Mouse (Mus musculus) heart, embryonic 11.5 days (tissue): ENCODE measurements around the gene Lman1l. TPM values are rescaled to one million over a fixed set of nuclear protein-coding genes. Genes with fewer than 3 reads are reported as not detected.

ENCODE experiments used
- ATAC-seq: fragments of 200-750 bp; cut with Nextera tagmentation; replicated peaks from 2 replicates; pipeline ENCODE4 v1.8.0; 2017; ENCODE audit warnings: moderate library complexity; ENCODE audit not compliant: insufficient number of reproducible peaks, low FRiP score, low TSS enrichment
- H3K27ac ChIP-seq: fragments of 300-500 bp; sonication (generic); 2 replicates; pipeline ENCODE4 v1.5.1; 2014; ENCODE audit warnings: mild to moderate bottlenecking, low read depth, low read length
- H3K27me3 ChIP-seq: fragments of 300-500 bp; sonication (generic); 2 replicates; pipeline ENCODE4 v1.6.1; 2014; ENCODE audit warnings: mild to moderate bottlenecking, low read length, mixed read lengths; ENCODE audit not compliant: control insufficient read depth, insufficient read depth
- H3K36me3 ChIP-seq: fragments of 300-500 bp; sonication (generic); 2 replicates; pipeline ENCODE4 v1.6.1; 2014; ENCODE audit warnings: mild to moderate bottlenecking, low read length, moderate library complexity, mixed read lengths; ENCODE audit not compliant: control insufficient read depth, insufficient read depth
- H3K4me1 ChIP-seq: fragments of 300-500 bp; sonication (generic); 2 replicates; pipeline ENCODE4 v1.6.1; 2014; ENCODE audit warnings: low read length; ENCODE audit not compliant: control insufficient read depth, insufficient read depth
- H3K4me2 ChIP-seq: fragments of 300-500 bp; sonication (generic); 2 replicates; pipeline ENCODE4 v1.6.1; 2014; ENCODE audit warnings: mild to moderate bottlenecking, moderate library complexity
- H3K4me3 ChIP-seq: fragments of 300-500 bp; sonication (generic); 2 replicates; pipeline ENCODE4 v1.5.1; 2014; ENCODE audit warnings: low read depth, low read length
- H3K9ac ChIP-seq: fragments of 300-500 bp; sonication (generic); 2 replicates; pipeline ENCODE4 v1.6.1; 2014; ENCODE audit warnings: mild to moderate bottlenecking, low read depth, low read length, moderate library complexity
- H3K9me3 ChIP-seq: fragments of 300-500 bp; sonication (generic); replicated peaks from 2 replicates; pipeline ENCODE4 v1.6.1; 2016; ENCODE audit warnings: low read length; ENCODE audit not compliant: control insufficient read depth
- whole genome bisulfite sequencing: fragments of 180-500 bp; shearing (Covaris S2); extraction: QIAGEN DNeasy Blood & Tissue Kit; methylation state at CpG from one replicate; pipeline ENCODE4 v1.1.7; 2014; ENCODE audit not compliant: insufficient replicate concordance; 5-methylcytosine and 5-hydroxymethylcytosine counted together
- polyA plus RNA-seq: library from polyadenylated mRNA; unstranded; fragments of >200 nt; fragmentation: Nextera tagmentation; extraction: Ambion mirVana; gene quantifications from 2 replicates; pipeline ENCODE4 v1.2.1, GENCODE M21; 2014

The Lman1l gene
- polyA plus RNA-seq = not detected in 2 replicates

GRCm38 (mm10) chr9:57620674-57621073, at the start of gene Lman1l:
TSS of gene Lman1l (minus strand) at chr9:57620774.
- no peak for ATAC-seq
- H3K9me3 ChIP-seq = no peaks in the 10 kb centered on the region
- WGBS = 86% methylated on average over 5 of the region's 5 CpGs
- 0 out of 2 replicates have a peak within 1 kb of the TSS, but pooled peaks have one; percentile 4 for H3K9ac ChIP-seq
- H3K27ac ChIP-seq = no peak within 1 kb of the TSS
- H3K4me2 ChIP-seq = no peak within 1 kb of the TSS
- H3K4me3 ChIP-seq = no peak within 1 kb of the TSS
- no peaks in the 10 kb centered on the region; the same call in 1 of the 2 replicates for H3K36me3 ChIP-seq
- H3K4me1 ChIP-seq = no peaks in the 10 kb centered on the region
- no peaks in the 10 kb centered on the region for H3K27me3 ChIP-seq

DNA sequence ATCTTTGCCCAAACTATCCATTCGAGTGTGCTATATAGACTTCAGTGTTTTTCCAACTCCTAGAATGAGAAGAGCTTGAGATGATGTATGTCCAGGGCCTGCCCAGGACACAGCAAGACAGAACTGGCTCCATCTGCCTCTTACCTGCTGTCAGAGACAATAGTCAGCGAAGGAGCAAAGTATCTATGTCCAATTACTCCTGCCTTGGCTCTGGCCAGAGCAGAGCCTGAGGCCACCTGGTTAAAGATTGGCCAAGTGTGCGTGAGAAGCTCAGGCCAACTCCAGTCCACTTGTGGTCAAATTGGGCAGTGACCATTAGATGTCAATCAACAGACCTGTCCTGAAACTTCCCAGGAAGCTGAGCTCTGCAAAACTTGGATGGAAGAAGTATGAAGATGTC, 49.0 kb upstream of the Lman1l start:
- no peaks in the 10 kb centered on the region for H3K27me3 ChIP-seq
- H3K4me3 ChIP-seq = no peak overlapping the region
- no peaks in the 10 kb centered on the region for H3K36me3 ChIP-seq
- H3K9ac ChIP-seq = no peak overlapping the region
- H3K4me2 ChIP-seq = no peak overlapping the region
- peaks cover 3% of the 10 kb centered on the region; the same call in 1 of the 2 replicates for H3K4me1 ChIP-seq
- H3K27ac ChIP-seq = no peak overlapping the region
- 75% methylated on average over 3 of the region's 3 CpGs for WGBS
- H3K9me3 ChIP-seq = no peaks in the 10 kb centered on the region
- no peak for ATAC-seq

GRCm38 (mm10) chr9:57668277-57668676, 47.7 kb upstream of the Lman1l start:
- no peak overlapping the region for H3K4me3 ChIP-seq
- H3K36me3 ChIP-seq = no peaks in the 10 kb centered on the region
- no peaks in the 10 kb centered on the region for H3K9me3 ChIP-seq
- H3K27ac ChIP-seq = no peak overlapping the region
- no peak overlapping the region for H3K4me2 ChIP-seq
- 31% methylated on average over 1 of the region's 1 CpGs for WGBS
- peaks cover 3% of the 10 kb centered on the region; the same call in 1 of the 2 replicates for H3K4me1 ChIP-seq
- H3K27me3 ChIP-seq = no peaks in the 10 kb centered on the region
- no peak overlapping the region for H3K9ac ChIP-seq
- no peak for ATAC-seq

GRCm38 (mm10) chr9:57667817-57668216, 47.2 kb upstream of the Lman1l start:
- 72% methylated on average over 11 of the region's 11 CpGs for WGBS
- no peak overlapping the region for H3K9ac ChIP-seq
- H3K4me3 ChIP-seq = no peak overlapping the region
- no peaks in the 10 kb centered on the region for H3K27me3 ChIP-seq
- peaks cover 3% of the 10 kb centered on the region; the same call in 1 of the 2 replicates for H3K4me1 ChIP-seq
- no peaks in the 10 kb centered on the region for H3K9me3 ChIP-seq
- H3K27ac ChIP-seq = no peak overlapping the region
- no peaks in the 10 kb centered on the region for H3K36me3 ChIP-seq
- ATAC-seq = no peak
- no peak overlapping the region for H3K4me2 ChIP-seq

DNA sequence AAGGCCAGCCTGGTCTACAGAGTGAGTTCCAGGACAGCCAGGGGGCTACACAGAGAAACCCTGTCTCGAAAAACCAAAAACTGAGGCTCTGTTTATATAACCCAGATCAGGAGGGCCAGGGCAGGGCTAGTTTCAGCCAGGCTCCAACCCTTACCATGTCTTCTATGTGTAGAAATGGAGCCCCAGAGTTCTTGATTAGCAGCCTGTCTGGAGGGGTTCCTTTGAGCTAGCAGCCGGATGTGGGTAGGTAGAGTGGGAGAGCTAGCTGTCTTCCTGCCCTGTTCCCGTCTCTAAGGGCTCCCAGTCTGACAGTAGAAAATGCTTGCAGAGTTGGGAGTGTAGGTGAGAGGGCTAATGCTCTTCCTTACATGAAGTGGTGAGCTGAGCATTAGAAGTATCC, 46.6 kb upstream of the Lman1l start:
- Histone ChIP-seq H3K27me3 (no peaks in the 10 kb centered on the region), H3K9ac (no peak overlapping the region), H3K4me2 (no peak overlapping the region), H3K27ac (no peak overlapping the region), H3K4me1 (peaks cover 3% of the 10 kb centered on the region; the same call in 1 of the 2 replicates), H3K9me3 (no peaks in the 10 kb centered on the region), H3K36me3 (no peaks in the 10 kb centered on the region), H3K4me3 (no peak overlapping the region)
- no peak for ATAC-seq
- WGBS = 61% methylated on average over 3 of the region's 3 CpGs

DNA sequence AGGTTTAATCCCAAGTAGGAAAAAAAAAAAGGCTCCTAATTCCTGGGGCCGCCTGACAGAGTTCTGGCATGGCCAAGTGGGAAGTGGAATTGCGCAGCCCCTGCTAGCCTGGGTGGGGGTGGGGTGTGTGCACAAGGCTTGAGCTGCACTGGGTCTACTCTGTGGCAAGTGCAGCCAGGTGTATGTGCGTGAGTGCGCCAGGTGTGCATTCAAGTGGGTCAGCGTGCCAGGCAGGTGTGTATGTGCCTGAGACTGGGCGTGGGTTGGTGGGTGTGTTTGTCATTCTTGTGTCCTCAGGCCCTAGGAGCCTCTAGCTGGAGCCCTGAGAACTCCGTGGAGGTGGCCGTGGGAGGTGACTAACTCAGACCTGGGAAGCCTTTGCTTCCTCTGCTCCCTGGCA, 46.0 kb upstream of the Lman1l start:
- H3K4me3 ChIP-seq = no peak overlapping the region
- H3K9ac ChIP-seq = no peak overlapping the region
- no peak for ATAC-seq
- 85% methylated on average over 8 of the region's 8 CpGs for WGBS
- H3K27ac ChIP-seq = no peak overlapping the region
- H3K4me2 ChIP-seq = no peak overlapping the region
- H3K27me3 ChIP-seq = no peaks in the 10 kb centered on the region
- no peaks in the 10 kb centered on the region for H3K36me3 ChIP-seq
- H3K4me1 ChIP-seq = peaks cover 3% of the 10 kb centered on the region; the same call in 1 of the 2 replicates
- H3K9me3 ChIP-seq = no peaks in the 10 kb centered on the region

DNA sequence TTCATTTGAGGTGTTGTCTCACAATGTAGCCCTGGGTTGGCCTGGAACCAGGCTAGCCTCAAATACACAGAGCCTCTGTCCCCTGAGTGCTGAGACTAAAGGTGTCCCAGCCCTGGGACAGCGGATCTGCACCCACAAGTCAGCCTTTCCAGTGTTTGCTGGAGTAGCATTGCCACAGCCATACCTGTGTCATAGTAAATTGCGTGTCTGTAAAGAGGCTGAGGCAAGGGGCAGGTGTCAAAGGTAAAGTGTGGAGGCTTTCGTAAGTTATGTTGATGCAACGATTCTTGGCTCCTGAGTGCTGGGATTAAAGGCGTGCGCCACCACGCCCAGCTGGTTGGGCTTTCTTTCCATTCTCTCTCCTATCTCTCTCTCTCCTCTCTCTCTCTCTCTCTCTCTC, 44.0 kb upstream of the Lman1l start:
- no peaks in the 10 kb centered on the region for H3K9me3 ChIP-seq
- H3K4me1 ChIP-seq = peaks cover 3% of the 10 kb centered on the region; the same call in 1 of the 2 replicates
- no peak overlapping the region for H3K9ac ChIP-seq
- no peak overlapping the region for H3K4me2 ChIP-seq
- 50% methylated on average over 7 of the region's 7 CpGs for WGBS
- no peaks in the 10 kb centered on the region for H3K27me3 ChIP-seq
- ATAC-seq = no peak
- H3K4me3 ChIP-seq = no peak overlapping the region
- no peaks in the 10 kb centered on the region for H3K36me3 ChIP-seq
- no peak overlapping the region for H3K27ac ChIP-seq

- Histone ChIP-seq H3K4me2 (no peak overlapping the region), H3K9me3 (no peaks in the 10 kb centered on the region), H3K4me3 (no peak overlapping the region), H3K27me3 (no peaks in the 10 kb centered on the region), H3K36me3 (no peaks in the 10 kb centered on the region), H3K4me1 (no peaks in the 10 kb centered on the region), H3K27ac (no peak overlapping the region), H3K9ac (no peak overlapping the region)
- WGBS = 35% methylated on average over 3 of the region's 3 CpGs
- ATAC-seq = no peak
Observed at GRCm38 (mm10) chr9:57661552-57661951, 41.0 kb upstream of the Lman1l start.

DNA sequence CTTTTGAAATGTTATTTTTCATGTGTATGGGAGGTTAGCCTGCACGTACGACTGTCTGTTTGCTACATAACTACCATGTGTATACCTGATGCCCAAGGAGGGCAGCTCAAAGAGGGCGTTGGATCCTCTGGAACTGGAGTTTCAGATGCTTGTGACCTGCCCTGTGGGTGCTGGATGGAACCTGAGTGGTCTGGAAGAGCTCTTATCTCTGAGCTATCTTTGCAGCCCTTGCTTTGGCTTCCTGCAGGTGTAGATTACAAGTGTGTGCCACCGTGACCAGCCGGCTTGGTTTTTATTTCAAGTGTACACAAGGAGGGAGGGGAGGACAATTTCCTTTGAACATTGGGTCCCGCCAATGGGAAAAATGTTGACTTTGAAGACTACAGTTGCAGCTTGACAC, 39.9 kb upstream of the Lman1l start:
- no peaks in the 10 kb centered on the region for H3K9me3 ChIP-seq
- no peak overlapping the region for H3K9ac ChIP-seq
- no peaks in the 10 kb centered on the region for H3K36me3 ChIP-seq
- ATAC-seq = no peak
- H3K27ac ChIP-seq = no peak overlapping the region
- H3K4me1 ChIP-seq = peaks cover 4% of the 10 kb centered on the region; the same call in 1 of the 2 replicates
- WGBS = 63% methylated on average over 6 of the region's 6 CpGs
- H3K4me3 ChIP-seq = no peak overlapping the region
- H3K4me2 ChIP-seq = no peak overlapping the region
- H3K27me3 ChIP-seq = no peaks in the 10 kb centered on the region
